Mouse (Mus musculus) heart, embryonic 12.5 days (tissue): ENCODE data around the gene Ckap4. TPM values are rescaled to one million over a fixed set of nuclear protein-coding genes. Genes with fewer than 3 reads are reported as not detected.
A peak's percentile ranks its signal among the peaks of the same experiment; 100 is the strongest.

Experiments
- ATAC-seq: fragments of 200-750 bp; cut with Nextera tagmentation; 2 replicates; pipeline ENCODE4 v1.8.0; 2017; ENCODE audit warnings: moderate TSS enrichment, moderate library complexity; ENCODE audit not compliant: insufficient number of reproducible peaks, low FRiP score
- H3K27ac ChIP-seq: fragments of 300-500 bp; sonication (generic); 2 replicates; pipeline ENCODE4 v1.5.1; 2016; ENCODE audit warnings: mild to moderate bottlenecking, moderate library complexity; ENCODE audit not compliant: poor library complexity, severe bottlenecking
- H3K27me3 ChIP-seq: fragments of 300-500 bp; sonication (generic); replicated peaks from 2 replicates; pipeline ENCODE4 v1.6.1; 2016; ENCODE audit warnings: mild to moderate bottlenecking, moderate library complexity
- H3K36me3 ChIP-seq: fragments of 300-500 bp; sonication (generic); 2 replicates; pipeline ENCODE4 v1.6.1; 2016; ENCODE audit warnings: mild to moderate bottlenecking, moderate library complexity
- H3K4me1 ChIP-seq: fragments of 300-500 bp; sonication (generic); replicated peaks from 2 replicates; pipeline ENCODE4 v1.6.1; 2016; ENCODE audit warnings: mild to moderate bottlenecking
- H3K4me2 ChIP-seq: fragments of 300-500 bp; sonication (generic); 2 replicates; pipeline ENCODE4 v1.6.1; 2016; ENCODE audit warnings: mild to moderate bottlenecking, moderate library complexity
- H3K4me3 ChIP-seq: fragments of 300-500 bp; sonication (generic); 2 replicates; pipeline ENCODE4 v1.5.1; 2016; ENCODE audit warnings: mild to moderate bottlenecking
- H3K9ac ChIP-seq: fragments of 300-500 bp; sonication (generic); 2 replicates; pipeline ENCODE4 v1.6.1; 2016; ENCODE audit warnings: mild to moderate bottlenecking, moderate library complexity
- H3K9me3 ChIP-seq: fragments of 300-500 bp; sonication (generic); replicated peaks from 2 replicates; pipeline ENCODE4 v1.6.1; 2016; ENCODE audit warnings: mild to moderate bottlenecking, moderate library complexity
- WGBS: fragments of 180-500 bp; shearing (Covaris S2); methylation state at CpG from one replicate; pipeline ENCODE4 v1.1.7; 2016; 5-methylcytosine and 5-hydroxymethylcytosine counted together
- polyA plus RNA-seq: library from polyadenylated mRNA; unstranded; fragments of >200 nt; fragmentation: Nextera tagmentation; extraction: Ambion mirVana; gene quantifications from 2 replicates; pipeline ENCODE4 v1.2.1, GENCODE M21; 2016

The Ckap4 gene
- polyA plus RNA-seq, 1 experiment from 2014 or later: 145 TPM

DNA sequence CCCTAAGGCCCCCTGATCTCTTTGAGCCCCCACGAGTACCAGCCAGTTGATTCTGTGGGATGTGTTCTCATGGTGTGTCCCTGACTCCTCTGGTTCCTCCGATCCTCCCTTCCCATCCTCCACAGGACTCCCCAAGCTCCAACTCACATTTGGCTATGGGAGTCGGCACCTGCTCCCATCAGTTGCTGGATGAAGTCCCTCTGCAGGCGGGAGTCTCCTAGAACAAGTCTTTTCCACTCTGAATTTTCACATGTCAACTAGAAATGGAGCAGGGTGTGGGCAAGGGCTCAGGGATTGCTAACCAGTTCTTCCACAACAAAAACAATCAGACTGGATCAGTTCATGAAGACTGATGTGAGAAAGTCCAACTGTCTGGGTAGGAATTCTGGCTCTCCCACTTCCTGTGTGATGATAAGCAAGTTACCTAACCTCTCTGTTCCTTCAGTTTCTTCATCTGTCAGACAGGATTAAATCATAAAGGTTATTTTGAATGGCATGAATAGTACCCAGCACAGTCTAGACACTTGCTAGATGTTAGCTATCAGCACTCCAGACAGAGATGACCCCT lies 56.7 kb downstream of the Ckap4 start:
- Histone ChIP-seq H3K9ac (no peak overlapping the region), H3K9me3 (no peaks in the 10 kb centered on the region), H3K36me3 (no peaks in the 10 kb centered on the region), H3K4me2 (no peak overlapping the region), H3K27me3 (no peaks in the 10 kb centered on the region), H3K4me1 (peaks cover 22% of the 10 kb centered on the region), H3K4me3 (no peak overlapping the region), H3K27ac (peak overlapping the region; percentile 28; the same call in 1 of the 2 replicates)
- ATAC-seq: no peak
- 78% methylated on average over 4 of the region's 4 CpGs for WGBS

Other genes starting within 250 kb of the Ckap4 start
- gene Nuak1, start 93.5 kb downstream of the Ckap4 start, polyA plus RNA-seq: 3.2 and 3.7 TPM in 2 replicates
- 29.1 and 32.2 TPM in 2 replicates for gene Tcp11l2, start 42.6 kb upstream of the Ckap4 start, polyA plus RNA-seq
- gene Polr3b, start 88.2 kb upstream of the Ckap4 start, polyA plus RNA-seq: 13.3 and 13.4 TPM in 2 replicates
- gene Rfx4, start 222.0 kb upstream of the Ckap4 start, polyA plus RNA-seq: 0.19 and 0.42 TPM in 2 replicates